Mouse (Mus musculus) MEL (cell line): ENCODE measurements around the gene Tmem14c. TPM values are rescaled to one million over a fixed set of nuclear protein-coding genes. Genes with fewer than 3 reads are reported as not detected.

Experiments
- DNase-seq: peaks from one replicate; pipeline ENCODE4 v3.0.0; 2011; ENCODE audit warnings: low read depth, low spot score
- H3K27ac ChIP-seq: 2 replicates; pipeline ENCODE4 v1.5.1; 2012; ENCODE audit warnings: low read depth, mild to moderate bottlenecking, control low read depth, low read length, moderate library complexity; ENCODE audit not compliant: control insufficient read depth
- H3K27me3 ChIP-seq, 2 experiments: fragments of 150-350 bp in 1 of 2; sonication (generic) in 1 of 2; 2 replicates each; pipeline ENCODE4 v1.6.1; 2012; ENCODE audit warnings: low read length in 2 of 2, mild to moderate bottlenecking in 2 of 2, improper control_type of control experiment in 1 of 2, moderate library complexity in 1 of 2; ENCODE audit not compliant: insufficient read depth in 2 of 2, control insufficient read depth in 1 of 2
- H3K36me3 ChIP-seq, 2 experiments: 2 replicates each; pipeline ENCODE4 v1.6.1; 2012 to 2014; ENCODE audit warnings: low read length in 2 of 2, improper control_type of control experiment in 1 of 2, inconsistent platforms in 1 of 2, mild to moderate bottlenecking in 1 of 2; ENCODE audit not compliant: insufficient read depth in 2 of 2, control insufficient read depth in 1 of 2
- H3K4me1 ChIP-seq, 2 experiments: fragments of 150-350 bp in 1 of 2; sonication (generic) in 1 of 2; 2 replicates each; pipeline ENCODE4 v1.6.1; 2012; ENCODE audit warnings: low read length in 2 of 2, improper control_type of control experiment in 1 of 2, mild to moderate bottlenecking in 1 of 2; ENCODE audit not compliant: insufficient read depth in 2 of 2, control insufficient read depth in 1 of 2
- H3K4me3 ChIP-seq, 2 experiments: fragments of 150-350 bp in 1 of 2; sonication (generic) in 1 of 2; 2 replicates each; pipeline ENCODE4 v1.5.1; 2012; ENCODE audit warnings: low read depth in 2 of 2, low read length in 2 of 2, mild to moderate bottlenecking in 2 of 2, moderate library complexity in 2 of 2, control low read depth in 1 of 2, improper control_type of control experiment in 1 of 2; ENCODE audit not compliant: control insufficient read depth in 1 of 2, insufficient read depth in 1 of 2
- H3K79me2 ChIP-seq: 2 replicates; pipeline ENCODE4 v1.6.1; 2012; ENCODE audit warnings: mild to moderate bottlenecking, low read length, moderate library complexity; ENCODE audit not compliant: control insufficient read depth, poor library complexity, insufficient read depth
- H3K9ac ChIP-seq: 2 replicates; pipeline ENCODE4 v1.6.1; 2012; ENCODE audit warnings: low read depth, mild to moderate bottlenecking, control low read depth, low read length, moderate library complexity; ENCODE audit not compliant: control insufficient read depth, poor library complexity, severe bottlenecking
- H3K9me3 ChIP-seq: fragments of 150-350 bp; sonication (generic); replicated peaks from 2 replicates; pipeline ENCODE4 v1.6.1; 2012; ENCODE audit warnings: mild to moderate bottlenecking, low read length, improper control_type of control experiment, moderate library complexity; ENCODE audit not compliant: insufficient read depth
- CTCF ChIP-seq, 3 experiments: IDR thresholded peaks in 2 of 3; conservative IDR thresholded peaks in 1 of 3; 2 replicates each; pipeline ENCODE4 v1.5.1; 2011 to 2012; ENCODE audit warnings: low read length in 3 of 3, low read depth in 2 of 3, mild to moderate bottlenecking in 2 of 3, improper control_type of control experiment in 1 of 3, inconsistent platforms in 1 of 3, mixed read lengths in 1 of 3, moderate library complexity in 1 of 3; ENCODE audit not compliant: control insufficient read depth in 1 of 3, insufficient read depth in 1 of 3, poor library complexity in 1 of 3, severe bottlenecking in 1 of 3
- E2F4 ChIP-seq: IDR thresholded peaks from 2 replicates; pipeline ENCODE4 v1.6.1; 2011; ENCODE audit warnings: low read depth, low read length, improper control_type of control experiment, borderline replicate concordance
- MAFK ChIP-seq: IDR thresholded peaks from 2 replicates; pipeline ENCODE4 v1.6.1; 2011; ENCODE audit warnings: low read depth, mild to moderate bottlenecking, low read length, improper control_type of control experiment, borderline replicate concordance
- MAX ChIP-seq: IDR thresholded peaks from 2 replicates; pipeline ENCODE4 v1.6.1; 2011; ENCODE audit warnings: low read length, improper control_type of control experiment
- MYB ChIP-seq: IDR thresholded peaks from 2 replicates; pipeline ENCODE4 v1.6.1; 2011; ENCODE audit warnings: mild to moderate bottlenecking, low read depth, low read length, improper control_type of control experiment
- POLR2A ChIP-seq, 2 experiments: IDR thresholded peaks; 2 replicates each; pipeline ENCODE4 v1.6.1; 2011 to 2012; ENCODE audit warnings: low read length in 2 of 2, mild to moderate bottlenecking in 2 of 2, control low read depth in 1 of 2, improper control_type of control experiment in 1 of 2, low read depth in 1 of 2, moderate library complexity in 1 of 2; ENCODE audit not compliant: control insufficient read depth in 1 of 2, insufficient read depth in 1 of 2, poor library complexity in 1 of 2
- POLR2AphosphoS5 ChIP-seq: IDR thresholded peaks from 2 replicates; pipeline ENCODE4 v1.6.1; 2012; ENCODE audit warnings: low read depth, borderline replicate concordance, mild to moderate bottlenecking, inconsistent platforms, low read length, moderate library complexity, mixed read lengths
- RAD21 ChIP-seq: IDR thresholded peaks from 2 replicates; pipeline ENCODE4 v1.6.1; 2011; ENCODE audit warnings: mild to moderate bottlenecking, low read depth, low read length, improper control_type of control experiment
- RCOR1 ChIP-seq: IDR thresholded peaks from 2 replicates; pipeline ENCODE4 v1.6.1; 2012; ENCODE audit warnings: low read depth, mild to moderate bottlenecking, inconsistent platforms, low read length, improper control_type of control experiment
- SIN3A ChIP-seq: IDR thresholded peaks from 2 replicates; pipeline ENCODE4 v1.6.1; 2012; ENCODE audit warnings: low read length, improper control_type of control experiment, inconsistent platforms
- SMC3 ChIP-seq: IDR thresholded peaks from 2 replicates; pipeline ENCODE4 v1.6.1; 2011; ENCODE audit warnings: low read depth, low read length, improper control_type of control experiment
- UBTF ChIP-seq: IDR thresholded peaks from 2 replicates; pipeline ENCODE4 v1.6.1; 2012; ENCODE audit warnings: low read depth, mild to moderate bottlenecking, inconsistent platforms, low read length, improper control_type of control experiment, moderate library complexity, borderline replicate concordance; ENCODE audit not compliant: insufficient read depth
- polyA plus RNA-seq, 2 experiments: library from polyadenylated mRNA; stranded (reverse) in 1 of 2; unstranded in 1 of 2; fragments of >175 nt in 1 of 2; fragments of >200 nt in 1 of 2; gene quantifications; 2 replicates each; pipeline versions ENCODE4 v1.2.1 to v1.2.4; 2012; ENCODE audit warnings: low replicate concordance in 2 of 2, low read depth in 1 of 2; ENCODE audit not compliant: insufficient read length in 2 of 2, insufficient read depth in 1 of 2, missing spikeins in 1 of 2
- total RNA-seq: library from RNA; depleted of rRNA; stranded (reverse); fragments of 300-350 nt; gene quantifications from 2 replicates; pipeline ENCODE4 v1.2.3, GENCODE M21; 2012

Gene Tmem14c
- total and polyA plus RNA-seq, 3 experiments: 294 to 319 TPM; not detected in 1

- Histone ChIP-seq H3K4me1 (no peaks in the 10 kb centered on the region), H3K79me2 (no peaks in the 10 kb centered on the region), H3K27ac (no peak overlapping the region), H3K9me3 (no peaks in the 10 kb centered on the region), H3K9ac (no peak overlapping the region), H3K27me3 (peaks cover 0 to 8% of the 10 kb centered on the region in 2 experiments; a peak in 2 of 4 replicates), H3K4me3 (no peak overlapping the region), H3K36me3 (no peaks in the 10 kb centered on the region)
- no peak for DNase-seq
- TF ChIP-seq RAD21 (peak; percentile 14), SMC3 (peak; percentile 34), MAX (no peak)
These were observed 31.2 kb downstream of the Tmem14c start for GRCm38 (mm10) chr13:41047280-41047679.

- Histone ChIP-seq H3K27me3 (peaks cover 0 to 9% of the 10 kb centered on the region in 2 experiments; a peak in 2 of 4 replicates), H3K9ac (no peak overlapping the region), H3K27ac (no peak overlapping the region), H3K4me1 (no peaks in the 10 kb centered on the region), H3K36me3 (no peaks in the 10 kb centered on the region), H3K9me3 (no peaks in the 10 kb centered on the region), H3K4me3 (no peak overlapping the region), H3K79me2 (no peaks in the 10 kb centered on the region)
- TF ChIP-seq SIN3A (no peak), POLR2AphosphoS5 (no peak), E2F4 (no peak), MYB (no peak), UBTF (no peak), POLR2A (IDR thresholded peaks at IDR 0.05; ENCODE audit: control insufficient read depth in 1 of 2, insufficient read depth in 1 of 2, low read depth in 1 of 2, low read length in 2 of 2, poor library complexity in 1 of 2) (no peak), RCOR1 (no peak)
- DNase-seq: no peak
These were observed 35.9 kb downstream of the Tmem14c start for GRCm38 (mm10) chr13:41051965-41052364.

GRCm38 (mm10) chr13:41067618-41068017 is 51.5 kb downstream of the Tmem14c start:
- no peaks in the 10 kb centered on the region for H3K9me3 ChIP-seq
- H3K4me1 ChIP-seq: no peaks in the 10 kb centered on the region
- DNase-seq: no peak
- H3K79me2 ChIP-seq: no peaks in the 10 kb centered on the region
- H3K36me3 ChIP-seq: no peaks in the 10 kb centered on the region
- no peak overlapping the region for H3K27ac ChIP-seq
- H3K4me3 ChIP-seq: no peak overlapping the region
- no peak overlapping the region for H3K9ac ChIP-seq
- H3K27me3 ChIP-seq: peaks cover 0 to under 1% of the 10 kb centered on the region in 2 experiments; a peak in 3 of 4 replicates
- TF ChIP-seq MAFK: 0 out of 2 replicates have a peak, but pooled peaks have one; percentile 33
- TF ChIP-seq CTCF (IDR thresholded peaks at IDR 0.05 in 2 of 3, conservative IDR thresholded peaks at IDR 0.05 in 1 of 3; ENCODE audit: control insufficient read depth in 1 of 3, insufficient read depth in 1 of 3, low read depth in 2 of 3, low read length in 3 of 3, poor library complexity in 1 of 3, severe bottlenecking in 1 of 3): no peak
